Mouse (Mus musculus) hindbrain, postnatal 0 days (tissue): ENCODE data around the gene 4930426L09Rik. TPM values are rescaled to one million over a fixed set of nuclear protein-coding genes. Genes with fewer than 3 reads are reported as not detected.
A peak's percentile ranks its signal among the peaks of the same experiment; 100 is the strongest.

ENCODE experiments used
- ATAC-seq: fragments of 200-750 bp; cut with Nextera tagmentation; 2 replicates; pipeline ENCODE4 v1.8.0; 2017; ENCODE audit warnings: mild to moderate bottlenecking, moderate TSS enrichment, moderate library complexity
- DNase-seq: peaks from one replicate; pipeline ENCODE4 v3.0.0-alpha.2; 2015; ENCODE audit warnings: low spot score
- H3K27ac ChIP-seq: fragments of 300-500 bp; sonication (generic); 2 replicates; pipeline ENCODE4 v1.5.1; 2014; ENCODE audit warnings: mild to moderate bottlenecking
- H3K27me3 ChIP-seq: fragments of 300-500 bp; sonication (generic); 2 replicates; pipeline ENCODE4 v1.6.1; 2014; ENCODE audit warnings: low read length, mixed read lengths; ENCODE audit not compliant: insufficient read depth
- H3K36me3 ChIP-seq: fragments of 300-500 bp; sonication (generic); 2 replicates; pipeline ENCODE4 v1.6.1; 2014; ENCODE audit warnings: low read length, mixed read lengths; ENCODE audit not compliant: insufficient read depth
- H3K4me1 ChIP-seq: fragments of 300-500 bp; sonication (generic); 2 replicates; pipeline ENCODE4 v1.6.1; 2014; ENCODE audit warnings: antibody characterized with exemption, low read length, mixed read lengths; ENCODE audit not compliant: insufficient read depth
- H3K4me2 ChIP-seq: fragments of 300-500 bp; sonication (generic); 2 replicates; pipeline ENCODE4 v1.6.1; 2014; ENCODE audit warnings: low read depth, mild to moderate bottlenecking, low read length, moderate library complexity, mixed read lengths
- H3K4me3 ChIP-seq: fragments of 300-500 bp; sonication (generic); 2 replicates; pipeline ENCODE4 v1.5.1; 2014; ENCODE audit warnings: low read length
- H3K9ac ChIP-seq: fragments of 300-500 bp; sonication (generic); replicated peaks from 2 replicates; pipeline ENCODE4 v1.6.1; 2014; ENCODE audit warnings: mild to moderate bottlenecking, low read length, moderate library complexity, mixed read lengths
- H3K9me3 ChIP-seq: fragments of 300-500 bp; sonication (generic); 2 replicates; pipeline ENCODE4 v1.6.1; 2016; ENCODE audit warnings: low read length, mixed read lengths
- CTCF ChIP-seq: IDR thresholded peaks from 2 replicates; pipeline ENCODE4 v1.5.1; 2016; ENCODE audit warnings: antibody characterized with exemption, control low read depth, low read depth
- WGBS: fragments of 180-500 bp; shearing (Covaris S2); extraction: QIAGEN DNeasy Blood & Tissue Kit; methylation state at CpG from one replicate; pipeline ENCODE4 v1.1.7; 2014; 5-methylcytosine and 5-hydroxymethylcytosine counted together
- polyA plus RNA-seq: library from polyadenylated mRNA; unstranded; fragments of >200 nt; fragmentation: Nextera tagmentation; extraction: Ambion mirVana; gene quantifications from 2 replicates; pipeline ENCODE4 v1.2.1, GENCODE M21; 2015
- total RNA-seq: library from RNA; depleted of rRNA; stranded (reverse); fragments of >200 nt; gene quantifications from 2 replicates; pipeline ENCODE4 v1.2.3, GENCODE M21; 2014

The 4930426L09Rik gene
- total and polyA plus RNA-seq, 2 experiments from 2014 or later, result 0.76 to 2.0 TPM

DNA sequence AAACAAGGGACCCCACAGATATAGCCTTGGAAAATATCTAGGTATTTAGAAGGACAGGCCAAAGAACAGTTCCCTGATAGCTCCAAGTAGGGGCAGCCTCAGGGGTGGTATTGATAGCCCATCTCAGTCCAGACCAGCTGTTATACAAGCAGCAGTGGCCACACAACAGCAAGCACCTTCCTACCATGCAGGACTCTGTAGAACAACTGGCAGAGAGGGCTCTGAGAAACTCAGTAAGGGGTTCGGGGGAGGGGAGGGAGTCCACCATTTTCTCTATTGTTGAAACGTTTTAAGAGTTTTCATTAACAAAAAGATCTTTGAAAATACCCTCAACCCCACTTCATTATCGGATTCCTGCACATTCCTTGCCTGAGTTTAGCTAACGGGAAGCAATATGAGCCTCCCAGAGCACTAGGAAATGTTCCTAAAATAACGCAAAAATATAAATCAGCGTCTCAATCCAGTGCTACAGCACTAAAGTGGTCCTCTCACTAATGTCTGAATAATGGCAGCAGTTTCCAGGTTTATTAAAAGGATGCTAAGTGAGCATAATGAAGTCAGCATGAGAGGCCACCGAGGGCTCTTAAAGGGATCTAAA, 37.7 kb upstream of the 4930426L09Rik start:
- Histone ChIP-seq H3K4me1 (no peaks in the 10 kb centered on the region), H3K9me3 (no peaks in the 10 kb centered on the region), H3K36me3 (no peaks in the 10 kb centered on the region), H3K4me2 (no peak overlapping the region), H3K4me3 (no peak overlapping the region), H3K9ac (no peak overlapping the region), H3K27me3 (no peaks in the 10 kb centered on the region), H3K27ac (no peak overlapping the region)
- no peak for ATAC-seq
- no peak for DNase-seq
- TF ChIP-seq CTCF, result no peak
- WGBS, result 44% methylated on average over 7 of the region's 7 CpGs

DNA sequence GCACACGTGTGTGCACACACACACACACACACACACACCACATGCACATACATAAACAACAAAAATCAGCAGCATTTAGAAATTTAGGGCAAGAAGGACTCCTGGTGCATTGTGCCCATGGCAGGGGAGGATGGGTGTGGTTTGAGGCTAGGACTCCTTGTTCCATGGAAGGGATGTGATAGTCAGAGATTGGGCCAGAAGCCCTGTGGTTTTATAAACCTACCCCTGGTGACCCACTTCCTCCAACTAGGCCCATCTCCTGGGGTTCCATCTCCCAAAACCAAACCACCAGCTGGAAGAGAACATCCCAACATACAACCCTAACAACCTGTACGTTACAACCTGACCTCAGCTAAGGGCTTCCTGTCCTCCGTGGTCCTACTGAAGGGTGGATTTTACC, 35.6 kb upstream of the 4930426L09Rik start:
- no peaks in the 10 kb centered on the region for H3K27me3 ChIP-seq
- H3K9me3 ChIP-seq, result no peaks in the 10 kb centered on the region
- H3K4me2 ChIP-seq, result no peak overlapping the region
- ATAC-seq, result no peak
- H3K36me3 ChIP-seq, result no peaks in the 10 kb centered on the region
- no peak overlapping the region for H3K27ac ChIP-seq
- no peak for TF ChIP-seq CTCF
- DNase-seq, result no peak
- H3K9ac ChIP-seq, result no peak overlapping the region
- H3K4me3 ChIP-seq, result no peak overlapping the region
- H3K4me1 ChIP-seq, result no peaks in the 10 kb centered on the region
- 79% methylated on average over 3 of the region's 3 CpGs for WGBS

DNA sequence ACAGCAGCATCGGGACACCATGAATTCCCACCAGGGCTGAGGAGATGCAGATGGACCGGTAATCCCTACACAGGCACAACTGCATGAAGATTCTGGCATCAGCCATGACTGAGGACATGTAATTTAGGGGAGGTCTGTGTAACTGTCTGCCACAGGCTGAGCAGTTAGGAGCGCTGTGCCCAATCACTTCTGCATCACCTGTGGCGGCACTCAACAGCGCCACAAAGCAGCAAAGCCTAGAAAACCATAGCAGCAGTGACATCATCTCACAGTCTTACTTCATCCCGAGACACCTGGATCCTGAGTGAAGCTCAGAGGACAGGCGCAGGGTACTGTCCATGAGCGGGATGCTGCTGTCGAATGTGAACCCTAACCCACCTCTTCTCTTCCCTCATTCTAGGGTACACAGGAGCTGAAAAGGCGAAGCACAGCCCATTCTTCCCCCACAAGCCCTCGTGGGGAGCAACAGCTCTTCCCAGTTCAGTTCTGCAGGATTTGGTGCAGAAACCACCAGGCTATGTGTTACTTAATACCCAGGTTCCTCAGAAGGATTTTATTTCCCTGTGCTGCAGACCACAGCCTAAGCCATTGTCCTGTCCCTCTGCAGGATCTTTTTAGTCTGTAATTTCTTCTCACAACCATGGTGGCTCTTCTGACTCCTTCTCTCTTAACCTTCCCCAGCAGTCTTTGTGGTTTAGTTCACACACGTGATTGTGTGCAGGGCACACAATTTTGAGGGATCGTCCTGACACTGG, 34.7 kb upstream of the 4930426L09Rik start:
- Histone ChIP-seq H3K27me3 (no peaks in the 10 kb centered on the region), H3K4me1 (no peaks in the 10 kb centered on the region), H3K4me2 (no peak overlapping the region), H3K36me3 (no peaks in the 10 kb centered on the region), H3K27ac (no peak overlapping the region), H3K9me3 (no peaks in the 10 kb centered on the region), H3K4me3 (no peak overlapping the region), H3K9ac (no peak overlapping the region)
- DNase-seq, result no peak
- 76% methylated on average over 13 of the region's 13 CpGs for WGBS
- TF ChIP-seq CTCF, result no peak
- ATAC-seq, result 0 out of 2 replicates have a peak, but pooled peaks have one; percentile 30

GRCm38 (mm10) chr2:18965108-18965507, 33.0 kb upstream of the 4930426L09Rik start:
- H3K4me2 ChIP-seq, result no peak overlapping the region
- 67% methylated on average over 3 of the region's 3 CpGs for WGBS
- no peaks in the 10 kb centered on the region for H3K36me3 ChIP-seq
- no peak overlapping the region for H3K27ac ChIP-seq
- H3K27me3 ChIP-seq, result no peaks in the 10 kb centered on the region
- ATAC-seq, result peak; percentile 53; the same call in 1 of the 2 replicates
- DNase-seq, result no peak
- H3K9me3 ChIP-seq, result no peaks in the 10 kb centered on the region
- H3K9ac ChIP-seq, result no peak overlapping the region
- H3K4me3 ChIP-seq, result no peak overlapping the region
- no peaks in the 10 kb centered on the region for H3K4me1 ChIP-seq
- TF ChIP-seq CTCF, result no peak

- no peak overlapping the region for H3K27ac ChIP-seq
- no peaks in the 10 kb centered on the region for H3K36me3 ChIP-seq
- no peak overlapping the region for H3K4me3 ChIP-seq
- H3K4me2 ChIP-seq, result no peak overlapping the region
- TF ChIP-seq CTCF, result no peak
- no peaks in the 10 kb centered on the region for H3K27me3 ChIP-seq
- no peak for DNase-seq
- no peak for ATAC-seq
- H3K4me1 ChIP-seq, result no peaks in the 10 kb centered on the region
- WGBS, result 94% methylated on average over 2 of the region's 2 CpGs
- H3K9me3 ChIP-seq, result no peaks in the 10 kb centered on the region
- no peak overlapping the region for H3K9ac ChIP-seq
Observed at GRCm38 (mm10) chr2:18965950-18966349, 32.2 kb upstream of the 4930426L09Rik start.

DNA sequence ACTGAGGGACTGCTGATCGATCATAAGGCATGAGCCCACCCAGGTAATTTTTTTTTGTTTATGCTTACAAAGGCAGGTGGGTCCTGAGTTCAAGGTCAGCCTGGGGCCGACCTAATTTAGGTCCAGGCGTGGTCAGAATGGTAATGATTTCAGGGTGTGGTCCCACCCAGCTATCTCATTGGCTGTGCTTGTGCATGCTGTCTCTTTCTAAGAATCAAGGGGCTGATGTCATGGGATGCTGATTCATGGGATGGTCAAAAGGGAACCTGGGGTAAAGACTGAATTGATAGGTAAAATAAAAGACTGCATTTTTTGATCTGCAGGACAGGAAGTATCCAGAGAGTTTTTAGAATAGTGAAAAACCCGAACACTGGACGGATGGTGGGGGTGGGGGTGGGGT, 31.6 kb upstream of the 4930426L09Rik start:
- TF ChIP-seq CTCF, result no peak
- Histone ChIP-seq H3K4me1 (no peaks in the 10 kb centered on the region), H3K4me3 (no peak overlapping the region), H3K9ac (no peak overlapping the region), H3K9me3 (no peaks in the 10 kb centered on the region), H3K36me3 (no peaks in the 10 kb centered on the region), H3K4me2 (no peak overlapping the region), H3K27ac (no peak overlapping the region), H3K27me3 (no peaks in the 10 kb centered on the region)
- DNase-seq (no peak), ATAC-seq (no peak)
- WGBS, result 92% methylated on average over 5 of the region's 5 CpGs

DNA sequence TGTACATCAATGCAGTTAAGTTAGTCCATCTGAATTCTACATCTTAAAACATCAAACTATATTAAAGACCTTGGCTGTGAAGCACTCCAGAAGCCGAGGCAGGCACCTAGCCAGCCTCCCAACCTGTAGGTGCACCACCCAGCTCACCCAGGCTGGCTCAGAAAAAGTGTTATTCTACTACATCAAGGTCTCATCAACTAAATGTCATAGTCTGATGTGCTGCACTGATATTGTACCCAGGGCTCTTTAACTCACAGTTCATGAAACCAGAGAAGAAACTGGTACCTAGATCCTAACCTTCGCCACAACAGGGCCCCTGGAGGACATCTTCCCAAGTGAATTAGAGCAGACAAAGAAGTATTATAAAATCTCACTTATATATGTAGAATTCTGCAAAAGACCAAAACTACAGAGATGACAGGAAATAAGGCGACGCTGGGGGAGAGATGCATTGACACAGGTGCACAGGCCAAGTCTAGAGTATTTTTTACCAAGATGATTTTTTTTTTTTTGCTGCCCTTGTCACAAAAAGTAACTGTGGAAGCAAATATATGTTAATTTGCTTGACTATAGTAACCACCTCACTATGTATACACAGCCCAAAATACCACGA, 30.6 kb upstream of the 4930426L09Rik start:
- Histone ChIP-seq H3K27me3 (no peaks in the 10 kb centered on the region), H3K4me1 (no peaks in the 10 kb centered on the region), H3K27ac (no peak overlapping the region), H3K9ac (no peak overlapping the region), H3K36me3 (no peaks in the 10 kb centered on the region), H3K9me3 (no peaks in the 10 kb centered on the region), H3K4me3 (no peak overlapping the region), H3K4me2 (no peak overlapping the region)
- DNase-seq (no peak), ATAC-seq (no peak)
- WGBS, result 93% methylated on average over 5 of the region's 5 CpGs
- TF ChIP-seq CTCF, result no peak
